Mouse (Mus musculus) liver, embryonic 14.5 days (tissue): ENCODE data around the gene Phtf1. TPM values are rescaled to one million over a fixed set of nuclear protein-coding genes. Genes with fewer than 3 reads are reported as not detected.

Source experiments
- ATAC-seq: fragments of 200-750 bp; cut with Nextera tagmentation; 2 replicates; pipeline ENCODE4 v1.8.0; 2017; ENCODE audit warnings: moderate number of reproducible peaks, mild to moderate bottlenecking, moderate library complexity; ENCODE audit not compliant: insufficient read depth
- DNase-seq, 3 experiments: peaks; one replicate each; pipeline ENCODE4 v3.0.0-alpha.2; 2012 to 2013; ENCODE audit warnings: low read depth in 3 of 3, low spot score in 3 of 3
- H3K27ac ChIP-seq: fragments of 300-500 bp; sonication (generic); 2 replicates; pipeline ENCODE4 v1.5.1; 2014; ENCODE audit warnings: moderate library complexity, mild to moderate bottlenecking, control low read depth, inconsistent platforms
- H3K27me3 ChIP-seq: fragments of 300-500 bp; sonication (generic); 2 replicates; pipeline ENCODE4 v1.6.1; 2014; ENCODE audit warnings: mild to moderate bottlenecking, low read length, moderate library complexity; ENCODE audit not compliant: control insufficient read depth, insufficient read depth
- H3K36me3 ChIP-seq: fragments of 300-500 bp; sonication (generic); replicated peaks from 2 replicates; pipeline ENCODE4 v1.6.1; 2014; ENCODE audit warnings: low read depth; ENCODE audit not compliant: control insufficient read depth, insufficient read depth
- H3K4me1 ChIP-seq, 2 experiments: fragments of 200-500 bp in 1 of 2; fragments of 300-500 bp in 1 of 2; sonication (generic) in 1 of 2; replicated peaks; 2 replicates each; pipeline ENCODE4 v1.6.1; 2012 to 2014; ENCODE audit warnings: antibody characterized with exemption in 1 of 2, inconsistent platforms in 1 of 2, low read length in 1 of 2; ENCODE audit not compliant: control insufficient read depth in 2 of 2, insufficient read depth in 2 of 2
- H3K4me2 ChIP-seq: fragments of 300-500 bp; sonication (generic); 2 replicates; pipeline ENCODE4 v1.6.1; 2014; ENCODE audit warnings: low read depth, mild to moderate bottlenecking, control low read depth, moderate library complexity
- H3K4me3 ChIP-seq, 2 experiments: fragments of 200-500 bp in 1 of 2; fragments of 300-500 bp in 1 of 2; sonication (generic) in 1 of 2; 2 replicates each; pipeline ENCODE4 v1.5.1; 2012 to 2014; ENCODE audit warnings: low read depth in 2 of 2, low read length in 2 of 2, mild to moderate bottlenecking in 2 of 2, control low read depth in 1 of 2, inconsistent platforms in 1 of 2, moderate library complexity in 1 of 2; ENCODE audit not compliant: insufficient read depth in 1 of 2
- H3K9ac ChIP-seq: fragments of 300-500 bp; sonication (generic); replicated peaks from 2 replicates; pipeline ENCODE4 v1.6.1; 2014; ENCODE audit warnings: mild to moderate bottlenecking, control low read depth, moderate library complexity
- H3K9me3 ChIP-seq: fragments of 300-500 bp; sonication (generic); 2 replicates; pipeline ENCODE4 v1.6.1; 2016; ENCODE audit warnings: low read length, mixed read lengths; ENCODE audit not compliant: control insufficient read depth
- CTCF ChIP-seq: IDR thresholded peaks from 2 replicates; pipeline ENCODE4 v1.5.1; 2016; ENCODE audit warnings: antibody characterized with exemption, low read depth, control low read depth
- EP300 ChIP-seq: IDR thresholded peaks from 2 replicates; pipeline ENCODE4 v1.6.1; 2016; ENCODE audit warnings: antibody characterized with exemption, low read depth
- WGBS: fragments of 180-500 bp; shearing (Covaris S2); extraction: QIAGEN DNeasy Blood & Tissue Kit; methylation state at CpG from one replicate; pipeline ENCODE4 v1.1.7; 2014; ENCODE audit not compliant: insufficient replicate concordance; 5-methylcytosine and 5-hydroxymethylcytosine counted together
- polyA plus RNA-seq, 2 experiments: library from polyadenylated mRNA; depleted of rRNA in 1 of 2; stranded (reverse) in 1 of 2; unstranded in 1 of 2; fragments of >200 nt; fragmentation: Nextera tagmentation in 1 of 2; extraction: Ambion mirVana in 1 of 2; gene quantifications; 2 replicates each; pipeline versions ENCODE4 v1.2.1 to v1.2.3; 2012 to 2014

The Phtf1 gene
- polyA plus RNA-seq, 2 experiments, result 3.0 to 5.9 TPM

GRCm38 (mm10) chr3:103991271-103991670 is 23.4 kb downstream of the Phtf1 start:
- TF ChIP-seq EP300, result no peak
- no peak for TF ChIP-seq CTCF
- no peak for DNase-seq
- Histone ChIP-seq H3K4me2 (no peak overlapping the region), H3K27me3 (no peaks in the 10 kb centered on the region), H3K9ac (no peak overlapping the region), H3K9me3 (no peaks in the 10 kb centered on the region), H3K27ac (no peak overlapping the region), H3K4me1 (no peaks in the 10 kb centered on the region; a peak in 1 of 4 replicates), H3K4me3 (no peak overlapping the region), H3K36me3 (no peaks in the 10 kb centered on the region; the same call in 1 of the 2 replicates)
- 69% methylated on average over 3 of the region's 3 CpGs for WGBS
- ATAC-seq, result no peak

- no peaks in the 10 kb centered on the region; the same call in none of the 2 replicates for H3K36me3 ChIP-seq
- WGBS, result 43% methylated on average over 4 of the region's 4 CpGs
Observed at GRCm38 (mm10) chr3:103998724-103999123, 30.8 kb downstream of the Phtf1 start.

GRCm38 (mm10) chr3:104006896-104007466 is 39.1 kb downstream of the Phtf1 start:
- TF ChIP-seq EP300 (no peak), CTCF (no peak)
- DNase-seq (no peak), ATAC-seq (no peak)
- Histone ChIP-seq H3K4me3 (no peak overlapping the region), H3K9me3 (no peaks in the 10 kb centered on the region), H3K36me3 (peaks cover 3% of the 10 kb centered on the region), H3K27ac (no peak overlapping the region), H3K4me1 (no peaks in the 10 kb centered on the region), H3K9ac (no peak overlapping the region), H3K4me2 (no peak overlapping the region), H3K27me3 (no peaks in the 10 kb centered on the region)
- WGBS, result 83% methylated on average over 8 of the region's 8 CpGs

More at GRCm38 (mm10) chr3:103998724-103999123, 30.8 kb downstream of the Phtf1 start:
- DNase-seq, result no peak
- H3K4me1 ChIP-seq, result no peaks in the 10 kb centered on the region
- ATAC-seq, result no peak
- H3K4me3 ChIP-seq, result no peak overlapping the region
- H3K9me3 ChIP-seq, result no peaks in the 10 kb centered on the region
- no peaks in the 10 kb centered on the region for H3K27me3 ChIP-seq
- TF ChIP-seq EP300, result no peak
- TF ChIP-seq CTCF, result no peak
- H3K9ac ChIP-seq, result no peak overlapping the region
- H3K27ac ChIP-seq, result no peak overlapping the region
- no peak overlapping the region for H3K4me2 ChIP-seq

- Histone ChIP-seq H3K36me3 (peaks cover 3% of the 10 kb centered on the region), H3K9ac (no peak overlapping the region), H3K27me3 (no peaks in the 10 kb centered on the region), H3K4me2 (no peak overlapping the region), H3K9me3 (no peaks in the 10 kb centered on the region), H3K4me3 (no peak overlapping the region), H3K27ac (no peak overlapping the region), H3K4me1 (no peaks in the 10 kb centered on the region)
- 84% methylated on average over 8 of the region's 8 CpGs for WGBS
- DNase-seq (no peak), ATAC-seq (no peak)
- TF ChIP-seq EP300, result no peak
- TF ChIP-seq CTCF, result no peak
Observed at GRCm38 (mm10) chr3:104007479-104007878, 39.6 kb downstream of the Phtf1 start.

- Histone ChIP-seq H3K4me1 (no peaks in the 10 kb centered on the region), H3K9ac (no peak overlapping the region), H3K9me3 (no peaks in the 10 kb centered on the region), H3K4me2 (no peak overlapping the region), H3K4me3 (no peak overlapping the region), H3K36me3 (peaks cover 2% of the 10 kb centered on the region; the same call in 1 of the 2 replicates), H3K27ac (no peak overlapping the region), H3K27me3 (no peaks in the 10 kb centered on the region)
- 69% methylated on average over 5 of the region's 5 CpGs for WGBS
- TF ChIP-seq CTCF (0 out of 2 replicates have a peak, but pooled peaks have one; percentile 25), EP300 (no peak)
- ATAC-seq (no peak), DNase-seq (no peak)
Observed at GRCm38 (mm10) chr3:104009924-104010662, 42.2 kb downstream of the Phtf1 start.
